Mouse (Mus musculus) G1E (cell line): ENCODE measurements around the gene Gpc1.

ENCODE experiments used
- CTCF ChIP-seq: IDR thresholded peaks from 2 replicates; pipeline ENCODE4 v1.5.1; 2012; ENCODE audit warnings: low read depth, low read length, inconsistent platforms, mixed read lengths
- GATA1 ChIP-seq: IDR thresholded peaks from 2 replicates; pipeline ENCODE4 v1.6.1; 2012; ENCODE audit warnings: borderline replicate concordance, low read length, inconsistent platforms, mixed read lengths
- GATA2 ChIP-seq: IDR thresholded peaks from 2 replicates; pipeline ENCODE4 v1.6.1; 2012; ENCODE audit warnings: low read depth, low read length, inconsistent platforms, borderline replicate concordance
- TAL1 ChIP-seq: conservative IDR thresholded peaks from 2 replicates; pipeline ENCODE4 v1.6.1; 2012; ENCODE audit warnings: low read depth, low read length, inconsistent platforms, mixed read lengths

DNA sequence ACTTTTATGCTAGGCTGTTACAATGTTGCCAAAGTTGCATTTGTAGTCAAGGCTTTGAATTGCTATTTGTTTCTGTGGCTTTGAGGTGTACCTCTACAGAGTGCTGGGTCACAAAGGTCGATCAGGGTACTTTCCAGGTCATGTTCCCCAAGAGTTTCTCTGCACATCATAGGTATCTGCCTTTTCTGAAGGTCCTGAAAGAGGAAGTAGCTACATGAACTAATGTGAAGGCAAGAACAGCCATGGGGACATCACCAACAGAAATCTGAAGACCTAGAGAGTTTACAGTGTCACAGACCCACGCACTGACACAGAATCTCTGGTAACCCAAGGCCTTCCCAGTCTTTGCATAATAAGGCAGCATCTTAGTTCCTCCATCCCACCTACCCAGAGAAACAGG lies 25.6 kb upstream of the Gpc1 start:
- TF ChIP-seq CTCF (no peak), TAL1 (no peak), GATA2 (no peak), GATA1 (no peak)
